Mouse (Mus musculus) stomach, postnatal 0 days (tissue): ENCODE measurements around the gene Sepsecs. TPM values are rescaled to one million over a fixed set of nuclear protein-coding genes. Genes with fewer than 3 reads are reported as not detected.
"Not testable (repeated sequence)": the region's sequence is repeated elsewhere in the genome, so short reads cannot be mapped to it uniquely, and the experiment has no call there.

Experiments
- ATAC-seq: fragments of 200-750 bp; cut with Nextera tagmentation; 2 replicates; pipeline ENCODE4 v1.8.0; 2017; ENCODE audit not compliant: low FRiP score, low TSS enrichment
- DNase-seq: peaks from one replicate; pipeline ENCODE4 v3.0.0-alpha.2; 2016; ENCODE audit warnings: low spot score
- H3K27ac ChIP-seq: fragments of 300-500 bp; sonication (generic); replicated peaks from 2 replicates; pipeline ENCODE4 v1.5.1; 2014; ENCODE audit warnings: mild to moderate bottlenecking, control low read depth
- H3K27me3 ChIP-seq: fragments of 300-500 bp; sonication (generic); 2 replicates; pipeline ENCODE4 v1.6.1; 2014; ENCODE audit warnings: low read length; ENCODE audit not compliant: control insufficient read depth, insufficient read depth
- H3K36me3 ChIP-seq: fragments of 300-500 bp; sonication (generic); 2 replicates; pipeline ENCODE4 v1.6.1; 2014; ENCODE audit warnings: low read length, mixed read lengths; ENCODE audit not compliant: control insufficient read depth, insufficient read depth
- H3K4me1 ChIP-seq: fragments of 300-500 bp; sonication (generic); replicated peaks from 2 replicates; pipeline ENCODE4 v1.6.1; 2014; ENCODE audit warnings: antibody characterized with exemption; ENCODE audit not compliant: control insufficient read depth, insufficient read depth
- H3K4me2 ChIP-seq: fragments of 300-500 bp; sonication (generic); replicated peaks from 2 replicates; pipeline ENCODE4 v1.6.1; 2014; ENCODE audit warnings: low read depth, mild to moderate bottlenecking, control low read depth, moderate library complexity
- H3K4me3 ChIP-seq: fragments of 300-500 bp; sonication (generic); 2 replicates; pipeline ENCODE4 v1.5.1; 2014; ENCODE audit warnings: low read depth, low read length, control low read depth
- H3K9ac ChIP-seq: fragments of 300-500 bp; sonication (generic); 2 replicates; pipeline ENCODE4 v1.6.1; 2014; ENCODE audit warnings: mild to moderate bottlenecking, low read length, control low read depth, mixed read lengths
- H3K9me3 ChIP-seq: fragments of 300-500 bp; sonication (generic); 2 replicates; pipeline ENCODE4 v1.6.1; 2016; ENCODE audit warnings: low read length; ENCODE audit not compliant: control insufficient read depth
- CTCF ChIP-seq: IDR thresholded peaks from 2 replicates; pipeline ENCODE4 v1.5.1; 2016; ENCODE audit warnings: antibody characterized with exemption, low read depth, mild to moderate bottlenecking, moderate library complexity
- EP300 ChIP-seq: optimal IDR thresholded peaks from 2 replicates; pipeline ENCODE3; 2016; ENCODE audit warnings: antibody characterized with exemption
- WGBS: fragments of 180-500 bp; shearing (Covaris S2); extraction: QIAGEN DNeasy Blood & Tissue Kit; methylation state at CpG from one replicate; pipeline ENCODE4 v1.1.7; 2014; 5-methylcytosine and 5-hydroxymethylcytosine counted together
- polyA plus RNA-seq: library from polyadenylated mRNA; unstranded; fragments of >200 nt; fragmentation: Nextera tagmentation; extraction: Ambion mirVana; gene quantifications from 2 replicates; pipeline ENCODE4 v1.2.1, GENCODE M21; 2015

Sepsecs gene
- 6.1 and 6.2 TPM in 2 replicates for polyA plus RNA-seq

DNA sequence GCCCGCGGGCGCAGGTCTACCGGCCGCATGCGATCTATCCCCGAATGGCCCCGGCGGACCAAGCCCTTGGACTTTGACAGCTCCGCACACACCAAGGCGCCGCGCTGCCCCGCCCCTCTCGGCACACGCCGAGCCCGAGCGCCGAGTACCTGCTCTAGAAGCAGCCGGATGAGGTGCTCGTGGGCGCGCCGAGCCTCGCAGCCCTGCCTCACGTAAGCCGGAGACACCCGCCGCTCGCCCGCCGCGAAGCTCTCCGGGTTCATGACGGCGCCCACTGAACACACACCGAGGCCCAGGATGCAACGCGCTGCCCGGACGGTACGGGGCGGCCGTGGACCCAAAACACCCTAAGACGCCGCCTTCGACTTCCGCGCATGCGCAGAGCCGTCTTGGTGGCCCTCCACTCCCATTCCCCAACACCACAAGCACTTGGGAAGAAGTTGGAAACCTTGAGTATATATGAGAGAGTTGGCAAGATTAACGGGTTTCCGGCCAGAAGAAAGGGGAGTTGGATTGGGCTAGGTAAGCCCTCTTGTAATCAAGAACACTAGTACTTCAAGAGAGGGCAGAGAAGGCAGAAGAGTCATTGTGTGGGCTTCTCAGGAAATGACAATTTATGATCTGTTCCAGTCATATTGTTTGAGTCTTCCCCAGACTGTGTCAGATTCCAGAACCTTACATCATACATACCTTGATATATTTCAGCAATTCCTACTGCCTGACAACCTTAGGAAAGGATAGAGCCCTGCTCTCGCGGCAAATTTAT, at the start of gene Sepsecs:
Gene Sepsecs (minus strand): TSS at position 283 of the 766 bp plus-strand sequence.
- WGBS = 4% methylated on average over 56 of the region's 56 CpGs
- Histone ChIP-seq H3K9ac (peak within 1 kb of the TSS; percentile 84), H3K4me1 (no peaks in the 10 kb centered on the region), H3K27ac (peak within 1 kb of the TSS; percentile 84), H3K27me3 (no peaks in the 10 kb centered on the region), H3K4me3 (peak within 1 kb of the TSS; percentile 80), H3K9me3 (no peaks in the 10 kb centered on the region), H3K4me2 (peak within 1 kb of the TSS; percentile 68), H3K36me3 (no peaks in the 10 kb centered on the region)
- ATAC-seq = peak; percentile 96
- DNase-seq = peak; percentile 94
- peak; percentile 47 for TF ChIP-seq CTCF
- TF ChIP-seq EP300 = no peak

DNA sequence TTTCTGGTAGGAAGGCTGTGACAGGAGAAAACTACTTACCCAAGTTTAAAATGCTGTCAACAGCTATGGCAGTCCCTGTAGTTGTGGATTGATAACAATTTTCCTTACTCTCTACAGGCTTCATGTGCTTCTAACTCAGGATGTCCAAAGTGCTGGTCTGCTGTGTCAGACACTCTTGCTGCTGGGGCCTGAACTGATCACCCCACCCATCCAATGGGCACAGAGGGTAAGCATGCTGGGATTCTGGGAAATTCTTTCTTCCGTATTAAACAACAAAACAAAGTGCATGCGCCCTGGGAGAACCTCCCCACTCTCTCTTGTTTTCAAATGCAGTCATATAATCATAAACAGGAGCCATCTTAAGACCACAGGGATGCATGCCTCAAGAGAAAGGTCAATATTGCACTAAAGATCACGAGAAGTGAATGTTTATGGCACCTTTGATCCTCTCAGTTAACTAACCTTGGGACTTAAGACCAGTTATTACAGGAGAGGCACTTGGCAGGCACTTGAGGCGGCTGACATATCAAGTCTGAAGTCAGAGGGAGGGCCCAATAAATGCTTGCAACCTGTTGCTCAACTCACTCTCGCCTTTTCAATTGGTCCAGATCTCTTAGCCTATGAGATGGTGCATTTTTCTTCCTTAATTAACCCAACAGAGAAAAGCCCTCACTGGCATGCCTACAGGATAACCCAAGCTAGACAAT, 47.4 kb upstream of the Sepsecs start:
- no peak overlapping the region for H3K4me2 ChIP-seq
- H3K4me1 ChIP-seq = no peaks in the 10 kb centered on the region
- H3K4me3 ChIP-seq = no peak overlapping the region
- H3K9me3 ChIP-seq = no peaks in the 10 kb centered on the region
- DNase-seq (no peak), ATAC-seq (no peak)
- WGBS = 70% methylated on average over 5 of the region's 5 CpGs
- H3K36me3 ChIP-seq = no peaks in the 10 kb centered on the region
- H3K27ac ChIP-seq = no peak overlapping the region
- no peak for TF ChIP-seq EP300
- TF ChIP-seq CTCF = no peak
- H3K9ac ChIP-seq = no peak overlapping the region
- no peaks in the 10 kb centered on the region for H3K27me3 ChIP-seq

DNA sequence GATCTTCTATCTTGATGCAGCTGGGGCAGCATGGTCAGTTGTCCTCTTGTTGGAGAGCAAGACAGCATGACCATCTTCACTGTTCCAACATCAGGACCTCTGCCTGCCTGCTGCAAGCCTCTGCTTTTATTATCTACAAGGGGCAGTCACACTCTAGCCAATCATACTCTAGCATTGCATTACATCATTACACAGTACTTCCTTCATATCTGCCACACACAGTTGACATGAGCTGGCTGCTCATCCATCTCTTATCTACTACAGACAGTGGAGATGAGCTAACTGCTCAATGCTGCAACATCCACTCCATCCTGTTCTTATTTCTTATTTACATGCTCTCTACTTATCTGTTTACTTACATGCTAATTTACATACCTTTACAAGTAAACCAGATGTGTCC, 43.2 kb upstream of the Sepsecs start:
- Histone ChIP-seq H3K4me3 (no peak overlapping the region), H3K27me3 (no peaks in the 10 kb centered on the region), H3K27ac (no peak overlapping the region), H3K4me2 (no peak overlapping the region), H3K9ac (no peak overlapping the region), H3K4me1 (no peaks in the 10 kb centered on the region), H3K9me3 (no peaks in the 10 kb centered on the region), H3K36me3 (no peaks in the 10 kb centered on the region)
- no peak for ATAC-seq
- no peak for DNase-seq
- TF ChIP-seq EP300 (no peak), CTCF (no peak)

DNA sequence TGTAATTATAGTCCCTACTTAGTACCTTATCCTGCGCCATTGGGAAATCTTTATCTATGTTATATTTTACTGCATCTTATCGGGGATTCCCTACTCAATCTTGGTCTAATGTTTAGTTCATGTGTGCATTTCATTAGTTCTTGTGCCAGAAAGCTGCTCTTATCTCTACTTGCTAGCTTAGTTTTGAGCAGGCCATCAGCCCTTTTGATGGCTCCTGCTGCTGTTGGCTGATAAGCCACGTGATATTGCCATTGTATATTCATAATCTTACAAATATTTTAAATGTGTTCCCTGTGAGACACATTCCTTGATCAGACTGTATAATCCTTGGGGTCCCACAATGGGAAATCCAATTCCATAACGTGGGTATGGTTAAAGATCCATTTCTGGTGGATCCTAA, 35.1 kb upstream of the Sepsecs start:
- TF ChIP-seq EP300 (no peak), CTCF (no peak)
- WGBS = 53% methylated on average over 4 of the region's 4 CpGs

DNA sequence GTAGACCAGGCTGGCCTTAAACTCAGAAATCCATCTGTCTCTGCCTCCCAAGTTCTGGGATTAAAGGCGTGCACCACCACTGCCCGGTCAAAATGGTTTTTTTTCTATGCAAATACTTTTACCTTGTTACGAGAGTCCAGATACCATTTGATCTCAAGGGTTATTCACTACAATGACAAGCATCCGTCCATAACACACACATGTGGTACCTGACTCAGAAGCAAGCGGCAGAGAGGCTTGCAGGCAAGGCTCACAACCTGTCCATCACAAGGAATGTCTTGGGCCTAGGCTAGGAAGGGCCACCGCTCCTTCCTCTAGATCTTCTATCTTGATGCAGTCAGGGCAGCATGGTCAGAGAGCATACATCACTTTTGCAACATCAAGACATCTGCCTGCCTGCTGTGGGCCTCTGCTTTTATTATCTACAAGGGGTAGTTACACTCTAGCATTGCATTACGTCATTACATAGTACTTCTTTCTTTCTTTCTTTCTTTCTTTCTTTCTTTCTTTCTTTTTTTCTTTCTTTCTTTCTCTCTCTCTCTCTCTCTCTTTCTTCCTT, 28.5 kb upstream of the Sepsecs start:
- H3K9ac ChIP-seq = not testable (repeated sequence)
- WGBS = 84% methylated on average over 7 of the region's 7 CpGs

More for the DNA sequence above, 35.1 kb upstream of the Sepsecs start:
- ATAC-seq = no peak
- no peak overlapping the region for H3K9ac ChIP-seq
- no peak for DNase-seq
- H3K27me3 ChIP-seq = no peaks in the 10 kb centered on the region
- no peak overlapping the region for H3K4me3 ChIP-seq
- no peaks in the 10 kb centered on the region for H3K4me1 ChIP-seq
- H3K27ac ChIP-seq = no peak overlapping the region
- H3K4me2 ChIP-seq = no peak overlapping the region
- no peaks in the 10 kb centered on the region for H3K9me3 ChIP-seq
- H3K36me3 ChIP-seq = no peaks in the 10 kb centered on the region

DNA sequence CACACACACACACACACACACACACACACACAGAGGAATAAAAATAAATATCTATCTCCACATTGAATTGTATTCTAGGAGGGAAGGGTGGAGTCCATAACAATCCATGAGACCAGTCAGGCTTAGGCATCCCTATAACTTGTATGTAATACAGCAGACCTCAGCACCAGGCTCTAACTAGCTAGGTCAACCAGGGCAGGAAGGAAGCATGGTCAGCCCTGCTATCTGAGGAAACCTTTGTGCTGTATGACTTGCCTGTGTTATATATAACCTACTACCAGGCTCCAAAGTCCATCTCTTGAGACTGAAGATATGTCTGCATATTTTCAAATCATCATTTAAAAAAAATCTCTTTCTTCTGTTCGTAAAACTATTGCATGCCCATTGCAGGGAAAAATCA, 27.8 kb upstream of the Sepsecs start:
- H3K9ac ChIP-seq = no peak overlapping the region
- H3K36me3 ChIP-seq = no peaks in the 10 kb centered on the region
- no peak overlapping the region for H3K27ac ChIP-seq
- WGBS = 83% methylated on average over 1 of the region's 1 CpGs
- H3K4me2 ChIP-seq = no peak overlapping the region
- no peaks in the 10 kb centered on the region for H3K4me1 ChIP-seq
- H3K27me3 ChIP-seq = no peaks in the 10 kb centered on the region
- no peak overlapping the region for H3K4me3 ChIP-seq
- ATAC-seq = peak; percentile 73
- DNase-seq = no peak
- no peaks in the 10 kb centered on the region for H3K9me3 ChIP-seq
- TF ChIP-seq EP300 (no peak), CTCF (no peak)

More for the DNA sequence above, 28.5 kb upstream of the Sepsecs start:
- not testable (repeated sequence) for H3K9me3 ChIP-seq, H3K4me1 ChIP-seq, H3K4me3 ChIP-seq, H3K36me3 ChIP-seq, ATAC-seq, DNase-seq, H3K4me2 ChIP-seq, H3K27ac ChIP-seq, H3K27me3 ChIP-seq
